Mouse (Mus musculus): Measurements from ENCODE around the gene Reep1. TPM values are rescaled to one million over a fixed set of nuclear protein-coding genes. Genes with fewer than 3 reads are reported as not detected.

Gene Reep1
- polyA plus RNA-seq, 1 experiment: 2.9 TPM

GRCm38 (mm10) chr6:71695599-71695998 lies 11.8 kb upstream of the Reep1 start:
- no peak for TF ChIP-seq POLR2A (IDR thresholded peaks at IDR 0.05; ENCODE audit: insufficient read depth, low read length)
- no peak for TF ChIP-seq EP300 (IDR thresholded peaks at IDR 0.05; ENCODE audit: insufficient read depth, low read depth, low read length)
- no peak for TF ChIP-seq CTCF (IDR thresholded peaks at IDR 0.05; ENCODE audit: low read depth, low read length)
- no peak overlapping the region for H3K9ac ChIP-seq (ENCODE audit: low read depth, poor library complexity, severe bottlenecking)
- H3K27me3 ChIP-seq (ENCODE audit: control insufficient read depth, insufficient read depth, low read length, poor library complexity, severe bottlenecking): no peaks in the 10 kb centered on the region
- H3K4me3 ChIP-seq (ENCODE audit: low read depth, low read length): no peak overlapping the region
- H3K9me3 ChIP-seq (replicated peaks; ENCODE audit: control insufficient read depth, insufficient read depth, low read length, poor library complexity, severe bottlenecking): no peaks in the 10 kb centered on the region
- no peaks in the 10 kb centered on the region for H3K4me1 ChIP-seq (ENCODE audit: control insufficient read depth, insufficient read depth, low read length)
- H3K27ac ChIP-seq (ENCODE audit: insufficient read depth, low read length): no peak overlapping the region
- H3K36me3 ChIP-seq (ENCODE audit: control insufficient read depth, insufficient read depth, low read length, poor library complexity, severe bottlenecking): no peaks in the 10 kb centered on the region

- Histone ChIP-seq H3K27ac (ENCODE audit: insufficient read depth, low read length) (no peak overlapping the region), H3K4me3 (ENCODE audit: low read depth, low read length) (no peak overlapping the region)
Observed at GRCm38 (mm10) chr6:71706871-71707270, 490 bp upstream of the Reep1 start.

GRCm38 (mm10) chr6:71708528-71708927 lies 1.2 kb downstream of the Reep1 start:
- H3K9me3 ChIP-seq (replicated peaks; ENCODE audit: control insufficient read depth, insufficient read depth, low read length, poor library complexity, severe bottlenecking): no peaks in the 10 kb centered on the region

More at GRCm38 (mm10) chr6:71706871-71707270, 490 bp upstream of the Reep1 start:
- Histone ChIP-seq H3K9me3 (replicated peaks; ENCODE audit: control insufficient read depth, insufficient read depth, low read length, poor library complexity, severe bottlenecking) (no peaks in the 10 kb centered on the region), H3K27me3 (ENCODE audit: control insufficient read depth, insufficient read depth, low read length, poor library complexity, severe bottlenecking) (peaks cover 5% of the 10 kb centered on the region; the same call in 1 of the 2 replicates), H3K9ac (ENCODE audit: low read depth, poor library complexity, severe bottlenecking) (no peak overlapping the region), H3K36me3 (ENCODE audit: control insufficient read depth, insufficient read depth, low read length, poor library complexity, severe bottlenecking) (no peaks in the 10 kb centered on the region), H3K4me1 (ENCODE audit: control insufficient read depth, insufficient read depth, low read length) (peaks cover 4% of the 10 kb centered on the region)
- TF ChIP-seq CTCF (IDR thresholded peaks at IDR 0.05; ENCODE audit: low read depth, low read length): no peak
- no peak for TF ChIP-seq POLR2A (IDR thresholded peaks at IDR 0.05; ENCODE audit: insufficient read depth, low read length)
- no peak for TF ChIP-seq EP300 (IDR thresholded peaks at IDR 0.05; ENCODE audit: insufficient read depth, low read depth, low read length)

GRCm38 (mm10) chr6:71710323-71710722 lies 3.0 kb downstream of the Reep1 start:
- Histone ChIP-seq H3K4me3 (ENCODE audit: low read depth, low read length) (no peak overlapping the region), H3K9ac (ENCODE audit: low read depth, poor library complexity, severe bottlenecking) (no peak overlapping the region), H3K27me3 (ENCODE audit: control insufficient read depth, insufficient read depth, low read length, poor library complexity, severe bottlenecking) (peaks cover 5% of the 10 kb centered on the region; the same call in 1 of the 2 replicates), H3K27ac (ENCODE audit: insufficient read depth, low read length) (no peak overlapping the region), H3K9me3 (replicated peaks; ENCODE audit: control insufficient read depth, insufficient read depth, low read length, poor library complexity, severe bottlenecking) (no peaks in the 10 kb centered on the region), H3K36me3 (ENCODE audit: control insufficient read depth, insufficient read depth, low read length, poor library complexity, severe bottlenecking) (no peaks in the 10 kb centered on the region), H3K4me1 (ENCODE audit: control insufficient read depth, insufficient read depth, low read length) (peaks cover 4% of the 10 kb centered on the region)
- TF ChIP-seq POLR2A (IDR thresholded peaks at IDR 0.05; ENCODE audit: insufficient read depth, low read length): no peak

More at GRCm38 (mm10) chr6:71708528-71708927, 1.2 kb downstream of the Reep1 start:
- H3K27ac ChIP-seq (ENCODE audit: insufficient read depth, low read length): no peak overlapping the region
- TF ChIP-seq EP300 (IDR thresholded peaks at IDR 0.05; ENCODE audit: insufficient read depth, low read depth, low read length): no peak
- H3K27me3 ChIP-seq (ENCODE audit: control insufficient read depth, insufficient read depth, low read length, poor library complexity, severe bottlenecking): peaks cover 5% of the 10 kb centered on the region; the same call in 1 of the 2 replicates
- peak overlapping the region; percentile 84 for H3K4me3 ChIP-seq (ENCODE audit: low read depth, low read length)
- H3K9ac ChIP-seq (ENCODE audit: low read depth, poor library complexity, severe bottlenecking): no peak overlapping the region
- H3K4me1 ChIP-seq (ENCODE audit: control insufficient read depth, insufficient read depth, low read length): peaks cover 4% of the 10 kb centered on the region
- no peaks in the 10 kb centered on the region for H3K36me3 ChIP-seq (ENCODE audit: control insufficient read depth, insufficient read depth, low read length, poor library complexity, severe bottlenecking)

- Histone ChIP-seq H3K9me3 (replicated peaks; ENCODE audit: control insufficient read depth, insufficient read depth, low read length, poor library complexity, severe bottlenecking) (no peaks in the 10 kb centered on the region), H3K9ac (ENCODE audit: low read depth, poor library complexity, severe bottlenecking) (no peak overlapping the region), H3K27me3 (ENCODE audit: control insufficient read depth, insufficient read depth, low read length, poor library complexity, severe bottlenecking) (peaks cover 5% of the 10 kb centered on the region; the same call in 1 of the 2 replicates), H3K4me1 (ENCODE audit: control insufficient read depth, insufficient read depth, low read length) (peaks cover 4% of the 10 kb centered on the region), H3K36me3 (ENCODE audit: control insufficient read depth, insufficient read depth, low read length, poor library complexity, severe bottlenecking) (no peaks in the 10 kb centered on the region), H3K4me3 (ENCODE audit: low read depth, low read length) (no peak overlapping the region), H3K27ac (ENCODE audit: insufficient read depth, low read length) (no peak overlapping the region)
- no peak for TF ChIP-seq POLR2A (IDR thresholded peaks at IDR 0.05; ENCODE audit: insufficient read depth, low read length)
- TF ChIP-seq EP300 (IDR thresholded peaks at IDR 0.05; ENCODE audit: insufficient read depth, low read depth, low read length): no peak
- no peak for TF ChIP-seq CTCF (IDR thresholded peaks at IDR 0.05; ENCODE audit: low read depth, low read length)
Observed at GRCm38 (mm10) chr6:71711201-71711600, 3.8 kb downstream of the Reep1 start.

- Histone ChIP-seq H3K27ac (ENCODE audit: insufficient read depth, low read length) (no peak overlapping the region), H3K4me1 (ENCODE audit: control insufficient read depth, insufficient read depth, low read length) (peaks cover 2% of the 10 kb centered on the region), H3K4me3 (ENCODE audit: low read depth, low read length) (no peak overlapping the region), H3K36me3 (ENCODE audit: control insufficient read depth, insufficient read depth, low read length, poor library complexity, severe bottlenecking) (no peaks in the 10 kb centered on the region), H3K9ac (ENCODE audit: low read depth, poor library complexity, severe bottlenecking) (no peak overlapping the region), H3K27me3 (ENCODE audit: control insufficient read depth, insufficient read depth, low read length, poor library complexity, severe bottlenecking) (peaks cover 4% of the 10 kb centered on the region; the same call in 1 of the 2 replicates), H3K9me3 (replicated peaks; ENCODE audit: control insufficient read depth, insufficient read depth, low read length, poor library complexity, severe bottlenecking) (no peaks in the 10 kb centered on the region)
- TF ChIP-seq EP300 (IDR thresholded peaks at IDR 0.05; ENCODE audit: insufficient read depth, low read depth, low read length): no peak
- no peak for TF ChIP-seq CTCF (IDR thresholded peaks at IDR 0.05; ENCODE audit: low read depth, low read length)
- no peak for TF ChIP-seq POLR2A (IDR thresholded peaks at IDR 0.05; ENCODE audit: insufficient read depth, low read length)
Observed at GRCm38 (mm10) chr6:71713532-71713931, 6.2 kb downstream of the Reep1 start.

Measured in ES-Bruce4 (cell line).